Comparison of ENCODE assay signal across 11 mouse cellular contexts in genomic region chr17:32431972-32432371, GRCm38 (mm10). TPM values are rescaled to one million over a fixed set of nuclear protein-coding genes. Genes with fewer than 3 reads are reported as not detected.
A peak's percentile ranks its signal among the peaks of the same experiment; 100 is the strongest.
DNase-seq lines count a peak whose midpoint lies in the region; ATAC-seq and TF ChIP-seq lines count a peak whose summit lies in the region.
"Had no signal": no experiment of that assay in that cellular context is flagged by ENCODE, and none has a peak within 500 bp of the region (broad histone marks: within the 10 kb centered on the region; RNA-seq: fewer than 3 reads in every experiment).

No protein-coding gene starts in this region.

- TF ChIP-seq CTCF in Patski (IDR thresholded peaks at IDR 0.05), result peak; percentile 67

- no peaks in the 10 kb centered on the region for H3K27me3 ChIP-seq in limb, embryonic 14.5 days (ENCODE audit: control insufficient read depth, insufficient read depth, low read length)
- H3K27me3 ChIP-seq in limb, embryonic 10.5 days (ENCODE audit: low read depth, poor library complexity, severe bottlenecking), result no peaks in the 10 kb centered on the region
- H3K27me3 ChIP-seq in Patski, result peaks cover 4% of the 10 kb centered on the region
- no peaks in the 10 kb centered on the region for H3K27me3 ChIP-seq in forebrain, embryonic 15.5 days
- H3K27me3 ChIP-seq: neural tube, embryonic 13.5 days had no signal

- H3K9ac ChIP-seq in limb, embryonic 14.5 days (ENCODE audit: low read depth, low read length, severe bottlenecking), result no peak overlapping the region
- no peak overlapping the region for H3K9ac ChIP-seq in forebrain, embryonic 15.5 days (replicated peaks)
- H3K9ac ChIP-seq: embryonic facial prominence, embryonic 13.5 days; limb, embryonic 15.5 days; neural tube, embryonic 13.5 days had no signal

- no peak for TF ChIP-seq POLR2A in limb, embryonic 14.5 days (IDR thresholded peaks at IDR 0.05; ENCODE audit: borderline replicate concordance, extremely low read depth, insufficient read depth, insufficient read length)

- CTCF ChIA-PET in Patski (lab: Charles Lee), result interaction anchor here (0.9 kb wide), 1 partner anchor 64 kb away, joined by 3 read pairs; no protein-coding TSS in a partner anchor

- 69% methylated on average over 3 of the region's 3 CpGs for WGBS in limb, embryonic 14.5 days
- WGBS in limb, embryonic 10.5 days, result 60% methylated on average over 3 of the region's 3 CpGs
- 72% methylated on average over 3 of the region's 3 CpGs for WGBS in forebrain, embryonic 15.5 days

- ATAC-seq in limb, embryonic 14.5 days (ENCODE audit: low FRiP score, low read depth), result no peak
- ATAC-seq in Patski, result no peak
- ATAC-seq in megakaryocyte progenitor cell, adult 5-6 weeks (replicated peaks; ENCODE audit: poor library complexity), result peak; percentile 90
- ATAC-seq in forebrain, embryonic 15.5 days (replicated peaks), result no peak

- DNase-seq in cerebellum, postnatal 14 days, result peak; percentile 15 to 25
- DNase-seq in cerebellum, adult 18-20 months, result no peak
- peak; percentile 45 for DNase-seq in limb, embryonic 14.5 days (ENCODE audit: low spot score)
- DNase-seq in limb, embryonic 10.5 days (ENCODE audit: low spot score), result no peak
- DNase-seq in Patski (ENCODE audit: low read depth, low spot score), result no peak
- DNase-seq in urinary bladder, adult 18-20 months (ENCODE audit: low spot score in 2 of 2), result no peak

- no peak overlapping the region for H3K27ac ChIP-seq in limb, embryonic 14.5 days (replicated peaks; ENCODE audit: low read depth, low read length)
- H3K27ac ChIP-seq in limb, embryonic 10.5 days, result no peak overlapping the region
- no peak overlapping the region for H3K27ac ChIP-seq in forebrain, embryonic 15.5 days (replicated peaks)
- H3K27ac ChIP-seq: embryonic facial prominence, embryonic 13.5 days; limb, embryonic 15.5 days; neural tube, embryonic 13.5 days had no signal

- POLR2A ChIA-PET in Patski (lab: Charles Lee), result interaction anchor here (0.7 to 1.0 kb wide), 2 partner anchors 82 to 405 kb away, joined by 4 read pairs; no protein-coding TSS in a partner anchor

- H3K4me1 ChIP-seq in limb, embryonic 14.5 days (ENCODE audit: control insufficient read depth, insufficient read depth, low read length), result no peaks in the 10 kb centered on the region
- no peaks in the 10 kb centered on the region for H3K4me1 ChIP-seq in limb, embryonic 10.5 days
- no peaks in the 10 kb centered on the region for H3K4me1 ChIP-seq in forebrain, embryonic 15.5 days
- H3K4me1 ChIP-seq: embryonic facial prominence, embryonic 13.5 days; limb, embryonic 15.5 days; neural tube, embryonic 13.5 days had no signal

- H3K36me3 ChIP-seq in limb, embryonic 14.5 days (ENCODE audit: control insufficient read depth, insufficient read depth, low read length), result no peaks in the 10 kb centered on the region
- no peaks in the 10 kb centered on the region for H3K36me3 ChIP-seq in limb, embryonic 10.5 days
- no peaks in the 10 kb centered on the region for H3K36me3 ChIP-seq in forebrain, embryonic 15.5 days
- H3K36me3 ChIP-seq: embryonic facial prominence, embryonic 13.5 days; limb, embryonic 15.5 days; neural tube, embryonic 13.5 days had no signal

- H3K4me2 ChIP-seq in limb, embryonic 14.5 days (replicated peaks; ENCODE audit: low read depth, low read length, severe bottlenecking), result no peak overlapping the region
- no peak overlapping the region for H3K4me2 ChIP-seq in forebrain, embryonic 15.5 days (replicated peaks)
- H3K4me2 ChIP-seq: embryonic facial prominence, embryonic 13.5 days; limb, embryonic 15.5 days; neural tube, embryonic 13.5 days had no signal

- H3K4me3 ChIP-seq in limb, embryonic 14.5 days (replicated peaks; ENCODE audit: low read length), result no peak overlapping the region
- H3K4me3 ChIP-seq in limb, embryonic 10.5 days, result no peak overlapping the region
- no peak overlapping the region for H3K4me3 ChIP-seq in forebrain, embryonic 15.5 days
- H3K4me3 ChIP-seq: embryonic facial prominence, embryonic 13.5 days; limb, embryonic 15.5 days; neural tube, embryonic 13.5 days had no signal

- no peaks in the 10 kb centered on the region for H3K9me3 ChIP-seq in limb, embryonic 14.5 days (ENCODE audit: control insufficient read depth, low read length)
- H3K9me3 ChIP-seq in limb, embryonic 10.5 days (replicated peaks), result no peaks in the 10 kb centered on the region
- H3K9me3 ChIP-seq in forebrain, embryonic 15.5 days, result no peaks in the 10 kb centered on the region
- H3K9me3 ChIP-seq: embryonic facial prominence, embryonic 13.5 days; limb, embryonic 15.5 days; neural tube, embryonic 13.5 days had no signal

- in situ Hi-C loops in Patski (cut with MboI; ENCODE audit: low pct_unique_long_range_greater_than_20kb), result loop anchor here (5.0 kb wide), 1 partner anchor 90 kb away; no protein-coding TSS in a partner anchor

RNA-seq across cellular contexts. Expression of gene Pglyrp2, which starts 8.0 kb away (rescaled TPM):
- polyA plus RNA-seq in limb, embryonic 14.5 days (2012; rRNA removed), result 0.20 and 0.30 TPM in 2 replicates
- polyA plus RNA-seq in limb, embryonic 14.5 days (2014; fragmentation: Nextera tagmentation; extraction: Ambion mirVana), result 0.23 and 0.32 TPM in 2 replicates
- not detected in 2 replicates for polyA plus RNA-seq in limb, embryonic 10.5 days (2016; fragmentation: Nextera tagmentation; extraction: Ambion mirVana)
- not detected for polyA plus RNA-seq in Patski (2021)
- 0.59 and 2.5 TPM in 2 replicates for total RNA-seq in megakaryocyte progenitor cell, adult 5-6 weeks (2015)
- total RNA-seq in megakaryocyte progenitor cell, adult 5-6 weeks (2017), result 0.75 and 2.2 TPM in 2 replicates
- not detected in 2 replicates for polyA plus RNA-seq in forebrain, embryonic 15.5 days (2015; fragmentation: Nextera tagmentation; extraction: Ambion mirVana)
- polyA plus RNA-seq: neural tube, embryonic 13.5 days had no signal

RNA-seq across cellular contexts. Expression of gene Cyp4f39, which starts 20.6 kb away (rescaled TPM):
- polyA plus RNA-seq in limb, embryonic 14.5 days (2012; rRNA removed), result 5.3 and 5.5 TPM in 2 replicates
- polyA plus RNA-seq in limb, embryonic 14.5 days (2014; fragmentation: Nextera tagmentation; extraction: Ambion mirVana), result 11.3 and 14.0 TPM in 2 replicates
- polyA plus RNA-seq in limb, embryonic 10.5 days (2016; fragmentation: Nextera tagmentation; extraction: Ambion mirVana), result not detected in 2 replicates
- polyA plus RNA-seq in Patski (2021), result not detected
- 0.17 TPM in 1 of 2 replicates, not detected in the other for total RNA-seq in megakaryocyte progenitor cell, adult 5-6 weeks (2015)
- total RNA-seq in megakaryocyte progenitor cell, adult 5-6 weeks (2017), result 0.42 and 0.81 TPM in 2 replicates
- 0.23 TPM in 1 of 2 replicates, not detected in the other for polyA plus RNA-seq in forebrain, embryonic 15.5 days (2015; fragmentation: Nextera tagmentation; extraction: Ambion mirVana)

RNA-seq across cellular contexts. Expression of gene Rasal3, which starts 28.6 kb away (rescaled TPM):
- 2.9 and 3.0 TPM in 2 replicates for polyA plus RNA-seq in limb, embryonic 14.5 days (2012; rRNA removed)
- polyA plus RNA-seq in limb, embryonic 14.5 days (2014; fragmentation: Nextera tagmentation; extraction: Ambion mirVana), result 1.9 and 2.0 TPM in 2 replicates
- 0.33 and 0.53 TPM in 2 replicates for polyA plus RNA-seq in limb, embryonic 10.5 days (2016; fragmentation: Nextera tagmentation; extraction: Ambion mirVana)
- polyA plus RNA-seq in Patski (2021), result not detected
- 48.0 and 53.2 TPM in 2 replicates for total RNA-seq in megakaryocyte progenitor cell, adult 5-6 weeks (2015)
- 21.5 and 26.3 TPM in 2 replicates for total RNA-seq in megakaryocyte progenitor cell, adult 5-6 weeks (2017)
- polyA plus RNA-seq in forebrain, embryonic 15.5 days (2015; fragmentation: Nextera tagmentation; extraction: Ambion mirVana), result 0.56 and 0.64 TPM in 2 replicates

RNA-seq across cellular contexts. Expression of gene Wiz, which starts 42.7 kb away (rescaled TPM):
- polyA plus RNA-seq in limb, embryonic 14.5 days (2012; rRNA removed), result 63.8 and 80.0 TPM in 2 replicates
- polyA plus RNA-seq in limb, embryonic 14.5 days (2014; fragmentation: Nextera tagmentation; extraction: Ambion mirVana), result 36.0 and 41.1 TPM in 2 replicates
- polyA plus RNA-seq in limb, embryonic 10.5 days (2016; fragmentation: Nextera tagmentation; extraction: Ambion mirVana), result 36.7 and 37.2 TPM in 2 replicates
- polyA plus RNA-seq in Patski (2021), result 56.5 TPM
- 31.1 and 35.7 TPM in 2 replicates for total RNA-seq in megakaryocyte progenitor cell, adult 5-6 weeks (2015)
- total RNA-seq in megakaryocyte progenitor cell, adult 5-6 weeks (2017), result 4.0 and 5.1 TPM in 2 replicates
- 38.8 and 40.3 TPM in 2 replicates for polyA plus RNA-seq in forebrain, embryonic 15.5 days (2015; fragmentation: Nextera tagmentation; extraction: Ambion mirVana)

Comparison
In these comparisons a context has a peak if more than half of its experiments do, and no peak if none do; other contexts are left out.
1. DNase-seq: peak in cerebellum, postnatal 14 days (2 of 2) and limb, embryonic 14.5 days (single experiment); none in cerebellum, adult 18-20 months (0 of 2), limb, embryonic 10.5 days (single experiment), Patski (single experiment) and urinary bladder, adult 18-20 months (0 of 2).